Mouse (Mus musculus) kidney, embryonic 16.5 days (tissue): Measurements from ENCODE around the gene Apoh. TPM values are rescaled to one million over a fixed set of nuclear protein-coding genes. Genes with fewer than 3 reads are reported as not detected.
A peak's percentile ranks its signal among the peaks of the same experiment; 100 is the strongest.

Experiments used
- ATAC-seq: fragments of 200-750 bp; cut with Nextera tagmentation; 2 replicates; pipeline ENCODE4 v1.8.0; 2017; ENCODE audit warnings: moderate TSS enrichment; ENCODE audit not compliant: low FRiP score, low TSS enrichment
- H3K27ac ChIP-seq: fragments of 300-500 bp; sonication (generic); 2 replicates; pipeline ENCODE4 v1.5.1; 2014; ENCODE audit warnings: low read length
- H3K27me3 ChIP-seq: fragments of 300-500 bp; sonication (generic); 2 replicates; pipeline ENCODE4 v1.6.1; 2014; ENCODE audit warnings: low read length, control low read depth, mixed read lengths; ENCODE audit not compliant: insufficient read depth
- H3K36me3 ChIP-seq: fragments of 300-500 bp; sonication (generic); 2 replicates; pipeline ENCODE4 v1.6.1; 2014; ENCODE audit warnings: low read length, control low read depth, mixed read lengths; ENCODE audit not compliant: insufficient read depth
- H3K4me1 ChIP-seq: fragments of 300-500 bp; sonication (generic); 2 replicates; pipeline ENCODE4 v1.6.1; 2014; ENCODE audit warnings: low read length, control low read depth, mixed read lengths; ENCODE audit not compliant: insufficient read depth
- H3K4me2 ChIP-seq: fragments of 300-500 bp; sonication (generic); replicated peaks from 2 replicates; pipeline ENCODE4 v1.6.1; 2014; ENCODE audit warnings: low read depth, low read length
- H3K4me3 ChIP-seq: fragments of 300-500 bp; sonication (generic); 2 replicates; pipeline ENCODE4 v1.5.1; 2014; ENCODE audit warnings: mild to moderate bottlenecking, low read length
- H3K9ac ChIP-seq: fragments of 300-500 bp; sonication (generic); replicated peaks from 2 replicates; pipeline ENCODE4 v1.6.1; 2014; ENCODE audit warnings: low read length
- H3K9me3 ChIP-seq: fragments of 300-500 bp; sonication (generic); 2 replicates; pipeline ENCODE4 v1.6.1; 2016; ENCODE audit warnings: low read length, control low read depth
- WGBS: fragments of 180-500 bp; shearing (Covaris S2); extraction: QIAGEN DNeasy Blood & Tissue Kit; methylation state at CpG from one replicate; pipeline ENCODE4 v1.1.7; 2014; 5-methylcytosine and 5-hydroxymethylcytosine counted together
- polyA plus RNA-seq: library from polyadenylated mRNA; unstranded; fragments of >200 nt; fragmentation: Nextera tagmentation; extraction: Ambion mirVana; gene quantifications from 2 replicates; pipeline ENCODE4 v1.2.1, GENCODE M21; 2015

The Apoh gene
- polyA plus RNA-seq, 1 experiment from 2014 or later, result 2.4 TPM

- peaks cover 25% of the 10 kb centered on the region for H3K4me1 ChIP-seq
- no peak overlapping the region for H3K27ac ChIP-seq
- H3K4me2 ChIP-seq, result no peak overlapping the region
- no peak overlapping the region for H3K9ac ChIP-seq
- H3K4me3 ChIP-seq, result no peak overlapping the region
- H3K9me3 ChIP-seq, result no peaks in the 10 kb centered on the region
- H3K36me3 ChIP-seq, result no peaks in the 10 kb centered on the region
- WGBS, result 72% methylated on average over 2 of the region's 2 CpGs
- H3K27me3 ChIP-seq, result no peaks in the 10 kb centered on the region
- ATAC-seq, result no peak
Observed at GRCm38 (mm10) chr11:108322156-108322555, 21.0 kb upstream of the Apoh start.

GRCm38 (mm10) chr11:108325943-108326342 is 17.2 kb upstream of the Apoh start:
- Histone ChIP-seq H3K9me3 (no peaks in the 10 kb centered on the region), H3K27ac (no peak overlapping the region), H3K4me1 (peaks cover 25% of the 10 kb centered on the region), H3K27me3 (no peaks in the 10 kb centered on the region), H3K4me2 (no peak overlapping the region), H3K9ac (no peak overlapping the region), H3K36me3 (no peaks in the 10 kb centered on the region), H3K4me3 (no peak overlapping the region)
- no peak for ATAC-seq
- 79% methylated on average over 8 of the region's 8 CpGs for WGBS

- no peaks in the 10 kb centered on the region for H3K9me3 ChIP-seq
- ATAC-seq, result no peak
- peaks cover 36% of the 10 kb centered on the region for H3K4me1 ChIP-seq
- H3K27me3 ChIP-seq, result no peaks in the 10 kb centered on the region
- H3K27ac ChIP-seq, result no peak overlapping the region
- no peaks in the 10 kb centered on the region for H3K36me3 ChIP-seq
- H3K9ac ChIP-seq, result no peak overlapping the region
- H3K4me3 ChIP-seq, result no peak overlapping the region
- H3K4me2 ChIP-seq, result no peak overlapping the region
- WGBS, result 87% methylated on average over 11 of the region's 11 CpGs
Observed at GRCm38 (mm10) chr11:108330818-108331217, 12.3 kb upstream of the Apoh start.

GRCm38 (mm10) chr11:108333006-108333405 is 10.1 kb upstream of the Apoh start:
- H3K9me3 ChIP-seq, result no peaks in the 10 kb centered on the region

GRCm38 (mm10) chr11:108333583-108334379 is 9.4 kb upstream of the Apoh start:
- no peak overlapping the region for H3K9ac ChIP-seq
- no peaks in the 10 kb centered on the region for H3K27me3 ChIP-seq
- no peaks in the 10 kb centered on the region for H3K9me3 ChIP-seq
- 23% methylated on average over 8 of the region's 8 CpGs for whole genome bisulfite sequencing
- H3K4me3 ChIP-seq, result no peak overlapping the region
- no peaks in the 10 kb centered on the region for H3K36me3 ChIP-seq
- H3K4me1 ChIP-seq, result peaks cover 39% of the 10 kb centered on the region
- H3K27ac ChIP-seq, result peak overlapping the region; percentile 57
- ATAC-seq, result peak; percentile 80
- H3K4me2 ChIP-seq, result no peak overlapping the region; the same call in 1 of the 2 replicates

More at GRCm38 (mm10) chr11:108333006-108333405, 10.1 kb upstream of the Apoh start:
- 29% methylated on average over 5 of the region's 5 CpGs for WGBS
- H3K9ac ChIP-seq, result no peak overlapping the region
- H3K4me3 ChIP-seq, result no peak overlapping the region
- H3K4me1 ChIP-seq, result peaks cover 39% of the 10 kb centered on the region
- no peaks in the 10 kb centered on the region for H3K27me3 ChIP-seq
- no peak for ATAC-seq
- no peak overlapping the region for H3K4me2 ChIP-seq
- peak overlapping the region; percentile 57; the same call in 1 of the 2 replicates for H3K27ac ChIP-seq
- no peaks in the 10 kb centered on the region for H3K36me3 ChIP-seq

- Histone ChIP-seq H3K27me3 (no peaks in the 10 kb centered on the region), H3K4me3 (no peak overlapping the region), H3K4me1 (peaks cover 39% of the 10 kb centered on the region), H3K36me3 (no peaks in the 10 kb centered on the region), H3K9ac (no peak overlapping the region), H3K27ac (peak overlapping the region; percentile 54), H3K9me3 (no peaks in the 10 kb centered on the region), H3K4me2 (no peak overlapping the region)
- 50% methylated on average over 2 of the region's 3 CpGs for WGBS
- ATAC-seq, result peak; percentile 52; the same call in 1 of the 2 replicates
Observed at GRCm38 (mm10) chr11:108334658-108335057, 8.5 kb upstream of the Apoh start.

- 94% methylated on average over 4 of the region's 4 CpGs for WGBS
- Histone ChIP-seq H3K4me3 (no peak overlapping the region), H3K9me3 (no peaks in the 10 kb centered on the region), H3K36me3 (no peaks in the 10 kb centered on the region), H3K4me2 (no peak overlapping the region), H3K4me1 (peaks cover 39% of the 10 kb centered on the region), H3K27ac (no peak overlapping the region), H3K9ac (no peak overlapping the region), H3K27me3 (no peaks in the 10 kb centered on the region)
- no peak for ATAC-seq
Observed at GRCm38 (mm10) chr11:108335536-108335935, 7.6 kb upstream of the Apoh start.

GRCm38 (mm10) chr11:108336445-108336844 is 6.7 kb upstream of the Apoh start:
- ATAC-seq, result no peak
- no peaks in the 10 kb centered on the region for H3K36me3 ChIP-seq
- no peaks in the 10 kb centered on the region for H3K9me3 ChIP-seq
- no peak overlapping the region for H3K9ac ChIP-seq
- WGBS, result 16% methylated on average over 5 of the region's 5 CpGs
- no peaks in the 10 kb centered on the region for H3K27me3 ChIP-seq
- H3K4me3 ChIP-seq, result no peak overlapping the region
- H3K27ac ChIP-seq, result no peak overlapping the region
- H3K4me2 ChIP-seq, result no peak overlapping the region; the same call in 1 of the 2 replicates
- H3K4me1 ChIP-seq, result peaks cover 39% of the 10 kb centered on the region

GRCm38 (mm10) chr11:108340293-108340692 is 2.9 kb upstream of the Apoh start:
- whole genome bisulfite sequencing, result 81% methylated on average over 4 of the region's 4 CpGs
- H3K36me3 ChIP-seq, result no peaks in the 10 kb centered on the region
- H3K4me2 ChIP-seq, result no peak overlapping the region
- H3K27me3 ChIP-seq, result no peaks in the 10 kb centered on the region
- H3K4me1 ChIP-seq, result peaks cover 31% of the 10 kb centered on the region
- H3K9me3 ChIP-seq, result no peaks in the 10 kb centered on the region
- H3K9ac ChIP-seq, result no peak overlapping the region
- no peak overlapping the region for H3K4me3 ChIP-seq
- H3K27ac ChIP-seq, result no peak overlapping the region
- no peak for ATAC-seq

- H3K27ac ChIP-seq, result no peak overlapping the region
- H3K4me2 ChIP-seq, result peak overlapping the region; percentile 90
- no peaks in the 10 kb centered on the region for H3K36me3 ChIP-seq
- no peaks in the 10 kb centered on the region for H3K9me3 ChIP-seq
- no peaks in the 10 kb centered on the region for H3K27me3 ChIP-seq
- peaks cover 17% of the 10 kb centered on the region for H3K4me1 ChIP-seq
- WGBS, result 47% methylated on average over 8 of the region's 8 CpGs
- no peak for ATAC-seq
- peak overlapping the region; percentile 74; the same call in 1 of the 2 replicates for H3K9ac ChIP-seq
- H3K4me3 ChIP-seq, result peak overlapping the region; percentile 67
Observed at GRCm38 (mm10) chr11:108341783-108342182, 1.4 kb upstream of the Apoh start.
